Mouse (Mus musculus) neural tube, embryonic 15.5 days (tissue): ENCODE data around the gene Ephb4. TPM values are rescaled to one million over a fixed set of nuclear protein-coding genes. Genes with fewer than 3 reads are reported as not detected.

Source experiments
- ATAC-seq: fragments of 200-750 bp; cut with Nextera tagmentation; 2 replicates; pipeline ENCODE4 v1.8.0; 2017; ENCODE audit warnings: mild to moderate bottlenecking, moderate TSS enrichment, moderate library complexity; ENCODE audit not compliant: low FRiP score
- H3K27ac ChIP-seq: fragments of 300-500 bp; sonication (generic); replicated peaks from 2 replicates; pipeline ENCODE4 v1.5.1; 2015; ENCODE audit warnings: mild to moderate bottlenecking, inconsistent platforms
- H3K27me3 ChIP-seq: fragments of 300-500 bp; sonication (generic); replicated peaks from 2 replicates; pipeline ENCODE4 v1.6.1; 2015; ENCODE audit warnings: inconsistent platforms
- H3K36me3 ChIP-seq: fragments of 300-500 bp; sonication (generic); 2 replicates; pipeline ENCODE4 v1.6.1; 2015; ENCODE audit warnings: inconsistent platforms
- H3K4me1 ChIP-seq: fragments of 300-500 bp; sonication (generic); 2 replicates; pipeline ENCODE4 v1.6.1; 2015; ENCODE audit warnings: inconsistent platforms
- H3K4me2 ChIP-seq: fragments of 300-500 bp; sonication (generic); 2 replicates; pipeline ENCODE4 v1.6.1; 2015; ENCODE audit warnings: inconsistent platforms, mild to moderate bottlenecking, moderate library complexity
- H3K4me3 ChIP-seq: fragments of 300-500 bp; sonication (generic); replicated peaks from 2 replicates; pipeline ENCODE4 v1.5.1; 2015; ENCODE audit warnings: mild to moderate bottlenecking, inconsistent platforms
- H3K9ac ChIP-seq: fragments of 300-500 bp; sonication (generic); replicated peaks from 2 replicates; pipeline ENCODE4 v1.6.1; 2015; ENCODE audit warnings: mild to moderate bottlenecking, inconsistent platforms
- H3K9me3 ChIP-seq: fragments of 300-500 bp; sonication (generic); replicated peaks from 2 replicates; pipeline ENCODE4 v1.6.1; 2016; ENCODE audit warnings: inconsistent platforms
- WGBS: fragments of 180-500 bp; shearing (Covaris S2); methylation state at CpG from one replicate; pipeline ENCODE4 v1.1.7; 2015; ENCODE audit warnings: mixed read lengths; 5-methylcytosine and 5-hydroxymethylcytosine counted together
- polyA plus RNA-seq: library from polyadenylated mRNA; unstranded; fragments of >200 nt; fragmentation: Nextera tagmentation; extraction: Ambion mirVana; gene quantifications from 2 replicates; pipeline ENCODE4 v1.2.1, GENCODE M21; 2015

Ephb4 gene
- polyA plus RNA-seq, 1 experiment from 2014 or later = 6.9 TPM

- Histone ChIP-seq H3K4me1 (peaks cover 6% of the 10 kb centered on the region; the same call in 1 of the 2 replicates), H3K27ac (no peak overlapping the region), H3K4me2 (no peak overlapping the region), H3K4me3 (no peak overlapping the region), H3K27me3 (no peaks in the 10 kb centered on the region), H3K9ac (no peak overlapping the region), H3K9me3 (no peaks in the 10 kb centered on the region), H3K36me3 (no peaks in the 10 kb centered on the region)
- no peak for ATAC-seq
- WGBS = 73% methylated on average over 3 of the region's 3 CpGs
Measured at GRCm38 (mm10) chr5:137410066-137410465, 60.2 kb downstream of the Ephb4 start.

- Histone ChIP-seq H3K4me2 (no peak overlapping the region), H3K4me1 (peaks cover 6% of the 10 kb centered on the region; the same call in 1 of the 2 replicates), H3K4me3 (no peak overlapping the region), H3K36me3 (no peaks in the 10 kb centered on the region), H3K9ac (no peak overlapping the region), H3K27me3 (no peaks in the 10 kb centered on the region), H3K27ac (no peak overlapping the region), H3K9me3 (no peaks in the 10 kb centered on the region)
- ATAC-seq = no peak
- WGBS = 96% methylated on average over 3 of the region's 3 CpGs
Measured at GRCm38 (mm10) chr5:137410549-137410948, 60.6 kb downstream of the Ephb4 start.

GRCm38 (mm10) chr5:137411235-137411634 lies 61.3 kb downstream of the Ephb4 start:
- 79% methylated on average over 8 of the region's 8 CpGs for WGBS

GRCm38 (mm10) chr5:137414253-137414652 lies 64.3 kb downstream of the Ephb4 start:
- H3K27me3 ChIP-seq = no peaks in the 10 kb centered on the region
- no peak overlapping the region for H3K9ac ChIP-seq
- ATAC-seq = no peak
- WGBS = 68% methylated on average over 5 of the region's 5 CpGs
- no peaks in the 10 kb centered on the region for H3K9me3 ChIP-seq
- H3K36me3 ChIP-seq = no peaks in the 10 kb centered on the region
- H3K4me3 ChIP-seq = no peak overlapping the region
- H3K4me1 ChIP-seq = no peaks in the 10 kb centered on the region
- no peak overlapping the region for H3K4me2 ChIP-seq
- no peak overlapping the region for H3K27ac ChIP-seq

More at GRCm38 (mm10) chr5:137411235-137411634, 61.3 kb downstream of the Ephb4 start:
- Histone ChIP-seq H3K4me3 (no peak overlapping the region), H3K27me3 (no peaks in the 10 kb centered on the region), H3K9me3 (no peaks in the 10 kb centered on the region), H3K4me2 (no peak overlapping the region), H3K9ac (no peak overlapping the region), H3K27ac (no peak overlapping the region), H3K36me3 (no peaks in the 10 kb centered on the region), H3K4me1 (peaks cover 6% of the 10 kb centered on the region; the same call in 1 of the 2 replicates)
- ATAC-seq = no peak

GRCm38 (mm10) chr5:137419105-137419504 lies 69.2 kb downstream of the Ephb4 start:
- Histone ChIP-seq H3K27me3 (no peaks in the 10 kb centered on the region), H3K4me3 (no peak overlapping the region), H3K36me3 (no peaks in the 10 kb centered on the region), H3K9me3 (no peaks in the 10 kb centered on the region), H3K4me2 (no peak overlapping the region), H3K4me1 (no peaks in the 10 kb centered on the region), H3K9ac (no peak overlapping the region), H3K27ac (no peak overlapping the region)
- no peak for ATAC-seq
- 68% methylated on average over 9 of the region's 9 CpGs for WGBS

- Histone ChIP-seq H3K4me2 (no peak overlapping the region), H3K9me3 (no peaks in the 10 kb centered on the region), H3K4me1 (no peaks in the 10 kb centered on the region), H3K4me3 (no peak overlapping the region), H3K36me3 (no peaks in the 10 kb centered on the region), H3K27me3 (no peaks in the 10 kb centered on the region), H3K9ac (no peak overlapping the region), H3K27ac (no peak overlapping the region)
- ATAC-seq = no peak
- WGBS = 82% methylated on average over 4 of the region's 4 CpGs
Measured at GRCm38 (mm10) chr5:137419841-137420240, 69.9 kb downstream of the Ephb4 start.

GRCm38 (mm10) chr5:137425648-137426047 lies 75.7 kb downstream of the Ephb4 start:
- no peak overlapping the region for H3K4me2 ChIP-seq
- WGBS = 67% methylated on average over 6 of the region's 6 CpGs
- H3K9me3 ChIP-seq = no peaks in the 10 kb centered on the region
- no peaks in the 10 kb centered on the region for H3K27me3 ChIP-seq
- H3K4me3 ChIP-seq = no peak overlapping the region
- H3K27ac ChIP-seq = no peak overlapping the region
- H3K9ac ChIP-seq = no peak overlapping the region
- no peak for ATAC-seq
- 0 out of 2 replicates have a peak, but pooled peaks cover 5% of the 10 kb centered on the region for H3K4me1 ChIP-seq
- no peaks in the 10 kb centered on the region for H3K36me3 ChIP-seq

Other genes with a start within 250 kb of the Ephb4 start
- 2.4 and 5.4 TPM in 2 replicates for gene Trim56, start 233.9 kb upstream of the Ephb4 start, polyA plus RNA-seq
- 0.34 TPM in 1 of 2 replicates, not detected in the other for gene Muc3, start 200.8 kb upstream of the Ephb4 start, polyA plus RNA-seq
- gene Muc3a, start 137.7 kb upstream of the Ephb4 start, polyA plus RNA-seq = 0.65 and 1.6 TPM in 2 replicates
- 98.6 and 103 TPM in 2 replicates for gene Ache, start 62.6 kb upstream of the Ephb4 start, polyA plus RNA-seq
- 29.0 and 29.5 TPM in 2 replicates for gene Ufsp1, start 55.5 kb upstream of the Ephb4 start, polyA plus RNA-seq
- 90.7 and 94.3 TPM in 2 replicates for gene Srrt, start 42.4 kb upstream of the Ephb4 start, polyA plus RNA-seq
- 14.0 and 26.0 TPM in 2 replicates for gene Trip6, start 35.7 kb upstream of the Ephb4 start, polyA plus RNA-seq
- gene Slc12a9, start 16.5 kb upstream of the Ephb4 start, polyA plus RNA-seq = 26.5 and 26.8 TPM in 2 replicates
- 0.14 and 0.22 TPM in 2 replicates for gene Zan, start 127.0 kb downstream of the Ephb4 start, polyA plus RNA-seq
- 76.5 and 81.6 TPM in 2 replicates for gene Pop7, start 152.4 kb downstream of the Ephb4 start, polyA plus RNA-seq
- 15.7 and 16.7 TPM in 2 replicates for gene Gigyf1, start 168.4 kb downstream of the Ephb4 start, polyA plus RNA-seq
- not detected in 2 replicates for gene Epo, start 183.1 kb downstream of the Ephb4 start, polyA plus RNA-seq
- gene Gnb2, start 183.4 kb downstream of the Ephb4 start, polyA plus RNA-seq = 503 and 540 TPM in 2 replicates
- 203 and 258 TPM in 2 replicates for gene Actl6b, start 203.4 kb downstream of the Ephb4 start, polyA plus RNA-seq
- 4.2 and 5.3 TPM in 2 replicates for gene Tfr2, start 219.7 kb downstream of the Ephb4 start, polyA plus RNA-seq